Mouse (Mus musculus) liver, postnatal 0 days (tissue): ENCODE results near the gene Gtpbp8.

ENCODE experiments used
- CTCF ChIP-seq: sonication (generic); IDR thresholded peaks from 2 replicates; pipeline ENCODE4 v1.5.1; 2016; ENCODE audit warnings: antibody characterized with exemption, low read depth
- EP300 ChIP-seq: IDR thresholded peaks from 2 replicates; pipeline ENCODE4 v1.6.1; 2016; ENCODE audit warnings: antibody characterized with exemption, low read depth, mild to moderate bottlenecking

GRCm38 (mm10) chr16:44794416-44794815 lies 48.3 kb upstream of the Gtpbp8 start:
- no peak for TF ChIP-seq CTCF
- no peak for TF ChIP-seq EP300
